Mouse (Mus musculus) heart, postnatal 14 days (tissue): ENCODE measurements around the gene Top3a. TPM values are rescaled to one million over a fixed set of nuclear protein-coding genes. Genes with fewer than 3 reads are reported as not detected.

Experiments
- DNase-seq, 2 experiments: peaks; one replicate each; pipeline ENCODE4 v3.0.0; 2021 to 2022
- intact Hi-C: fragments of 180-260 bp; cut with DNase I; formaldehyde crosslinking; loops from one replicate; pipeline ENCODE4 v1.15.1; 2025
- microRNA-seq, 2 experiments: library from miRNA; unstranded; fragments of <30 nt; microRNA quantifications; one replicate each; pipeline ENCODE4 v1.2.0; 2021 to 2022
- total RNA-seq, 2 experiments: library from RNA; stranded (reverse); gene quantifications; 2 replicates each; pipeline ENCODE4 v1.2.3; 2021

Gene Top3a
- total RNA-seq, 2 experiments from 2014 or later = 4.5 to 4.8 TPM

- intact Hi-C loops = loop anchor here (2.0 to 10.0 kb wide), 5 partner anchors 30 to 396 kb away; partner anchors contain the start of genes Mief2, Smcr8, Tmem11 and Top3a
- DNase-seq = peak; percentile 82 to 86
Observed at GRCm38 (mm10) chr11:60698806-60699523, 78.2 kb downstream of the Top3a start.

- no peak for DNase-seq
- intact Hi-C loops = loop anchor here (5.0 to 10.0 kb wide), 2 partner anchors 80 to 397 kb away; partner anchors contain the start of genes Smcr8 and Top3a
Observed at GRCm38 (mm10) chr11:60697561-60697960, 79.6 kb downstream of the Top3a start.

- intact Hi-C loops = loop anchor here (5.0 to 10.0 kb wide), 2 partner anchors 81 to 399 kb away; partner anchors contain the start of genes Smcr8 and Top3a
- DNase-seq = no peak
Observed at GRCm38 (mm10) chr11:60696165-60696564, 81.0 kb downstream of the Top3a start.

Small RNAs within 50 kb of the gene (microRNA-seq; reads per million reads assigned to microRNA genes)
- gene Mir5100 = 2.2 to 10.5 reads per million in 2 experiments

Other genes starting within 250 kb of the Top3a start
- 10 to 100 TPM; 72.5 to 74.1 TPM for gene Alkbh5, start 241.0 kb downstream of the Top3a start, total RNA-seq
- gene Llgl1, start 77.6 kb downstream of the Top3a start, total RNA-seq = 10 to 100 TPM; 16.9 to 18.0 TPM
- 100 to 1,000 TPM; 106 to 112 TPM for gene Flii, start 50.1 kb downstream of the Top3a start, total RNA-seq
- 10 to 100 TPM; 28.0 to 28.5 TPM for gene Mief2, start 49.0 kb downstream of the Top3a start, total RNA-seq
- gene Smcr8, start 159 bp upstream of the Top3a start, total RNA-seq = 10 to 100 TPM; 16.9 to 19.3 TPM
- 10 to 100 TPM in 1 of 2 experiments, 1 to 10 TPM in 1; 8.1 to 11.1 TPM for gene Shmt1, start 34.4 kb upstream of the Top3a start, total RNA-seq
- 10 to 100 TPM; 20.6 to 20.7 TPM for gene Dhrs7b, start 53.3 kb upstream of the Top3a start, total RNA-seq
- 10 to 100 TPM; 30.0 to 33.3 TPM for gene Tmem11, start 101.9 kb upstream of the Top3a start, total RNA-seq
- gene Natd1, start 137.4 kb upstream of the Top3a start, total RNA-seq = 10 to 100 TPM; 14.5 to 17.4 TPM
- 10 to 100 TPM; 71.2 to 77.8 TPM for gene Map2k3, start 154.7 kb upstream of the Top3a start, total RNA-seq
- gene Kcnj12, start 245.2 kb upstream of the Top3a start, total RNA-seq = 10 to 100 TPM; 27.5 to 29.0 TPM